Mouse (Mus musculus): ENCODE data around the gene Krtap5-2. TPM values are rescaled to one million over a fixed set of nuclear protein-coding genes. Genes with fewer than 3 reads are reported as not detected.
"Not testable (repeated sequence)": the region's sequence is repeated elsewhere in the genome, so short reads cannot be mapped to it uniquely, and the experiment has no call there.

Krtap5-2 gene
- not detected for total RNA-seq (2021)
- long read RNA-seq, experiment 1 = 0 reads
- long read RNA-seq, experiment 2 = 0 reads

DNA sequence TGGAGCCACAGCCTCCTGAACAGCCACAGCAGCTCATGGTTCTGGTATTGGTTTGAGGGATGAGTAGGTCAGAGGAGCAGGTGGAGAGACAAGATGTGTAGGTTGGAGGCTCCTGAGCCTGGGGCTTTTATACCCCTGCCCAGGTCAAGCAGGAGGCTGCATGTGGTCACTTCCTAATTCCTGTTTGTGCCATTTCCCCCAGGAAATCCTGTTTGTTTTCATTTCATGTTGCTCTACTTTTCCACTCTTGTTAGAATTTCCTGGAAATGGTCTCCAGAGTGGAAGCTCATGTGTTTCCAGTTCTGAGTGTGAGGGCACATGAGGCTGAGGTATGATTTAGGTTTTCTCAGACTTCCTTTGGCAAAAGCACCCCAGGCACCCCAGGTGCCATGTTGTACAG, at the start of gene Krtap5-2:
Gene Krtap5-2, minus strand, starts transcription at position 101 of the 400 bp plus-strand sequence.
- DNase-seq (ENCODE audit: low spot score in 2 of 2) = not testable (repeated sequence)

DNA sequence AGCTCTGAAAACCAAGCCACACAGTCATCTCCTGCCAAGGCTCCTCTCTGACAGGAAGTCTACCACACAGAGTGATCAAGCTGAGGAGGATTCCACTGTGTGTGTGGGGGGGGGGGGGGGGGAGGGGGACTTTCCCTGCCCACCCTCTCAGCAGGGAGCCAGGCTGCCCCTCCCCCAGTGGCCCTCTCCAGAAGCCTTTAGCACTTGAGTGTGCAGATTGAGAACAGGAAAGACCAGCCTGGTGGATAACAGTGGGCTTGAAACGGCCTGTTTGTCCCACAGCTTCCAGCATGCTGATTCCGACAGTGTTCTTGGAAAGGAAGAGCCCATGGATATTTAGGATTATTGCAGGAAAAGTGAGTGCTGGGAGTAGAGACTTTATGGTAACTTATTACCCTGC, 48.7 kb upstream of the Krtap5-2 start:
- DNase-seq (ENCODE audit: low spot score in 2 of 2) = no peak

- DNase-seq (ENCODE audit: low spot score in 2 of 2) = not testable (repeated sequence)
Measured at GRCm38 (mm10) chr7:142212136-142212535, 36.3 kb upstream of the Krtap5-2 start.

- no peak for DNase-seq (ENCODE audit: low spot score in 2 of 2)
Measured at GRCm38 (mm10) chr7:142211559-142211958, 35.8 kb upstream of the Krtap5-2 start, which contains the start of gene Gm7579. TSS of gene Gm7579 (plus strand) at chr7:142211859.

- not testable (repeated sequence) for DNase-seq (ENCODE audit: low spot score in 2 of 2)
Measured at GRCm38 (mm10) chr7:142206891-142207290, 31.1 kb upstream of the Krtap5-2 start.

GRCm38 (mm10) chr7:142205488-142205887, 29.7 kb upstream of the Krtap5-2 start:
- no peak for DNase-seq (ENCODE audit: low spot score in 2 of 2)

DNA sequence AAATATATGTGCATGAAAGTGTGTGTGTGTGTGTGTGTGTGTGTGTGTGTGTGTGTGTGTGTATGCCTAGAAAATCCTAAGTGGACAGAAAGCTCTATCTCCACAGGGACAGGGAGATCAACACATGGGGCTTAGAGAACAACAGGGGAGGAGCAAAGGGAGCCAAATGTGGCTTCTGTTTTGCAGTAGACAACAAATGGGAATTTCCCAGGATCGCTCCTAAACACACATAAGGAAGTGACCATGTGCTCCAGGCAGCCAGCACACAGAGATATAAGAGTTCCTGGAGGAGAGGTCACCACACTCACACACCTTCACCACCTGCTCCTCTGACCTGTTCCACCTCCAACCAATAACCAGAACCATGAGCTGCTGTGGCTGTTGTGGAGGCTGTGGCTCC, 25.3 kb upstream of the Krtap5-2 start, which contains the start of gene Krtap5-3:
Gene Krtap5-3, plus strand, starts transcription at position 301 of the 400 bp plus-strand sequence.
- no peak for DNase-seq (ENCODE audit: low spot score in 2 of 2)

DNA sequence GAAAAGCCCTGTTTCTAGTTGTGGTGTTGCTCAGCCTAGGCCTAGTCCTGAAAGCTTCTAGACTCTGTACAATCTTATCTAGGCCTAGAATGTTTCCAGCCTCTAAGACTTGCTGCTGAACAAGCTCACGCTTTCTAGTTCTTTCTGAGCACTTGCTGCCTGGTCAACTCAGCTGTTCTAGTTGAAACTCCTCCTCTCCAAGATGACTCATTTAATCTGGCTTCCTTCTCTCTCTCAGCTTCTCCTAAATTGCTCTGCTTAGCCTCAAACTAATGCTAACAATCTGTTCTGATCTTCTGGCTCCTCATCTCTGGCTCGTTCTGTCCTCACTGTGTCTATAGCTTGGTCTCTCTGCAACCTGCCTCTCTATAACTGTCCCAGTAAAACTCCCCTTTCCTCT, 22.9 kb upstream of the Krtap5-2 start:
- DNase-seq (ENCODE audit: low spot score in 2 of 2) = peak in 1 of 2 experiments; percentile 15

- no peak for DNase-seq (ENCODE audit: low spot score in 2 of 2)
Measured at GRCm38 (mm10) chr7:142190289-142190688, 14.5 kb upstream of the Krtap5-2 start, which contains the start of gene Gm10153. TSS of gene Gm10153 (minus strand) at chr7:142190389.

DNA sequence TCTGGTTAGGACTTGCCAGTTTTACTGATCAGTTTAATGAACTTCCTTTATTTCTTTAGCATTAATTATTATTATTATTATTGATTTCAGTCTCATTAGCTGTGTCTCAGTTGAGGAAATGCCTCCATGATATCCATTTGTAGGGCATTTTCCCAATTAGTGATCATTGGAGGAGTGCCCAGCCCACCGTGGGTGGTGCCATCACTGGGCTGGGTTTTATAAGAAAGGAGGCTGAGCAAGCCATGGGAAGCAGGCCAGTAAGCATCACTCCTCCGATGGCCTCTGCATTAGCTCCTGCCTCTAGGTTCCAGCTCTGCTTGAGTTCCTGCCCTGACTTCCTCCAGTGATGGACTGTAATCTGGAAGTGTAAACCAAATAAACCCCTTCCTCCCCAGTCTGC, 12.4 kb upstream of the Krtap5-2 start:
- DNase-seq (ENCODE audit: low spot score in 2 of 2) = no peak

DNA sequence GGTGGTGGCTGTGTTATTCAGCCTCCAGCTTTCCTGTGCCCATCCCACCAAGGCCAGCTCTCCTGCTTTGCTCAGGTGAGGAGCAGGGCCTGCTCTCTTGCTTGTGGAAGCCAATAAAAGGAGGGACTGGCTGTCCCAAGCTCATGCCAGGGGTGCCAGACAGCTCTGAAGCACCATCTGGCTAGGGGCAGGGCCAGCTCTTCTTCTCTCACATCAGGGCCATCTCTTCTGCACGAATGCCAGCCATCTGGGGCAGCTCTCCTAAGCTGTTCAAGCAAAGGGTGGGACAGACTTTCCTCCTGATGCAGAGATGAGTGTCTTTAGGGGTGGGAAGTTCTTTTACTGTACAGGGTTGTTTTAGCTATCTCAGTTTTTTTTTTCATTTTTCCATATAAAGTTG, 5.2 kb upstream of the Krtap5-2 start:
- DNase-seq (ENCODE audit: low spot score in 2 of 2) = no peak

DNA sequence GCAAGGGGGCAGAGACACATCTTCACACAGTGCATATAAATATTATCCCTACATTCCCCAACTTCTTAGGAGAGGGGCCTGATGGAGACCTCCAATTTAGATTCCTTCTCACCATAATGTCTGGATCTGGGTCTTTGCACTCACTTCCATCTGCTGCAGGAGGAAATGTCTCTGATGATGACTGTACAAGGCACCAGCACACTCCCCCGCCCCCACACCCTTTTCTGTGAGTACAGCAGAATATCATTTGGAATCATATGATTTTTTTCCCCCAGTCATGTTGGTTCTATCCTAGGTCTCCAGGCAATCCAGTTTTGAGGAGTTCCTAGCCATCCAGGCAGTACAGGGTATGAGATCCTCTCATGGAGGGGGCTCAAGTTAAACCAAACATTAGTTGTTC, 2.9 kb upstream of the Krtap5-2 start:
- DNase-seq (ENCODE audit: low spot score in 2 of 2) = no peak

DNA sequence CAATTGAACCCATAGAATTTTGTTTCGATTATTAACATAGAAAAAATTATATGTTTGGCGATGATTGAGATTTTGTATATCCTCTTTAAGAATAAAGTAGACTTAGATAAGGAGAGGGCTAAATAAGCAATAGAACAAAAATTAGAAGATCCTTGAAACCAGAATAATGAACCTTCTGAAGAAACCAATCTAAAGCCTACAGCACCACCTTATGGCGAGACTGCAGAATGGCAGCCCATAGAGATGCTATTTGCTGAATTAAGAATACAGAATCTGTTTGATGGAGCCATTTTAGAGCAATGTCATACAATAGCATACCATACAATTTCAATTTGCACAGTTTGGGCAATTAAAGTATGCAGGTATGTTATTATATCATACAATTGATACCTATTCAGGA, 6.0 kb downstream of the Krtap5-2 start:
- DNase-seq (ENCODE audit: low spot score in 2 of 2) = peak in 1 of 2 experiments; percentile 16

DNA sequence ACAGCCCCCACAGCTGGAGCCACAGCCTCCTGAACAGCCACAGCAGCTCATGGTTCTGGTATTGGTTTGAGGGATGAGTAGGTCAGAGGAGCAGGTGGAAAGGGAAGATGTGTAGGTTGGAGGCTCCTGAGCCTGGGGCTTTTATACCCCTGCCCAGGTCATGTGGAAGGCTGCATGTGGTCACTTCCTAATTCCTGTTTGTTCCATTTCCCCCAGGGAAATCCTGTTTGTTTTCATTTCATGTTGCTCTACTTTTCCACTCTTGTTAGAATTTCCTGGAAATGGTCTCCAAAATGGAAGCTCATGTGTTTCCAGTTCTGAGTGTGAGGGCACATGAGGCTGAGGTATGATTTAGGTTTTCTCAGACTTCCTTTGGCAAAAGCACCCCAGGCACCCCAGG, 10.2 kb downstream of the Krtap5-2 start, which contains the start of gene Gm4553:
Gene Gm4553, minus strand, starts transcription at position 101 of the 400 bp plus-strand sequence.
- not testable (repeated sequence) for DNase-seq (ENCODE audit: low spot score in 2 of 2)

DNA sequence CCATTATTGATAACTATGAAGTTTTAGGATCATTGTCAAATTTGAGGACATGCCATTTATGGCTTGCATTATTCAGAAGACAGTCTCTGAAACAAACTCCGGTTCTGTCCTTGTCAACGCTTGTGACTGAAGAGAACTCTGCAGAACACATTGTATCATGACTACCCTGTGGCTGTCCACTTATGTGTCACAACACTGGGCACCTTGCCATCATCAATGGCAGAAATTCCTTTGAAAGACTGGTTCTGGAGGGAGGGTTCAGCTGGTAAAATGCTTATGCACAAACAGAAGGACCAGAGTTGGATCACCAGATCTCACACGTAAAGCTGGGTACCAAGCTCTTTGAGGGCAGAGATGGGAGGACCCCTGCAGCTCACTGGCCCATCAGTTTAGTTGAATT, 16.4 kb downstream of the Krtap5-2 start:
- DNase-seq (ENCODE audit: low spot score in 2 of 2) = no peak

GRCm38 (mm10) chr7:142157013-142157412, 18.8 kb downstream of the Krtap5-2 start, which contains the start of gene Gm29735:
TSS of gene Gm29735 (minus strand) at chr7:142157113.
- not testable (repeated sequence) for DNase-seq (ENCODE audit: low spot score in 2 of 2)

- no peak for DNase-seq (ENCODE audit: low spot score in 2 of 2)
Measured at GRCm38 (mm10) chr7:142155308-142155707, 20.5 kb downstream of the Krtap5-2 start.

DNA sequence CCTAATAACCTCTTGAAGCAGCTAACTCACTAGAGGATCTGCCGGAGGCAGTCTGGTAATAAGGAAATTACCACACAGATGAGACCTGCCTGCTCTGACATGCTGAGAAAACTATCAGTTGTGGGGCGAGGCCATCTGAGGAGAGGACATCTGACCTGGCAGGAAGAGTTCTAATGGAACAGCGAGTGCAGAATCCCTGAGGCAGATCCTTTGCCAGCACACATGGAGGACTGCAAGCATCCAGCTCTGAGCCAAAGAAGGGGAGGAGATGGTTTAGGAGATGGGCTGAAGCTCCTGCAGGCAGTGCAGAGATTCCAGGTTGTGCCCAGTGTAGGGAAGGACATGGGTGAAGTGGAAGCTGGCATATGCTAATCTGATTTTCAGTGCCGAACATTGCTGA, 23.6 kb downstream of the Krtap5-2 start:
- no peak for DNase-seq (ENCODE audit: low spot score in 2 of 2)

DNA sequence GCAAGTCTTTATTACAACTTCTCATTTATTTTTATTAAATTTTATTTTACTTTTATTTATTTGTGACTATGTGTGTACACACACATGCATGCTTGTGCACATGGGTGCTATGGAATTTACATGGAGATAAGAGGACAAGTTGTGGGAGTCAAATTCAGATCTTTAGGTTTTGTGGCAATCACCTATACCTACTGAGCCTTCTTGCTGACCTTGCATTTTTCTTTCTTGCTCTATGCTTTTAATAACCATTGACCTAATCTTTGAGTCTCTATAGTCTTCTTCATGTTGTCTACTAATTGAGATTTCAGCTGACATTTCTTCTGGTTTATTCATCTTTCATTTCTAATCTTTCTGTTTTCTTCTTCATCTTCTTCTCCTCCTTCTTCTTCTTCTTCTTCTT, 27.2 kb downstream of the Krtap5-2 start:
- DNase-seq (ENCODE audit: low spot score in 2 of 2) = no peak

DNA sequence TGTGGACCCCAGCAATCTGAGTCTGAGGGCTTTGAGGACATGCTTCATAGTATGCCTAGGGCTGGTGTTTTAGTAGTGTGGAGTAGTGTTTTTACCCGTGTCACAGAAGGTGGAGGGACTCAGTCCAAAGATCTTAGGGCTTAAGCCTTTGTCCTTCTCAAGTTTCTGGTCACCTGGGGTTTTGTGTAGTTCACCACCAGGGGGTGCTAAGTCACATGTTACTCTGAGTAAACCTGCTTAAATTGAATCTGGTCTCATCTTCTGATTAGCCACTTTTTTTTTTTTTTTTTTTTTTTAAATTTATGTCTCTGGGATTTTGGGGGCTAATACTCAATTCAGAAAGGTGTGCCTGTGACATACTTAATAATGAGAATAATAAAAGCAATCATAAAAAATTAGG, 29.8 kb downstream of the Krtap5-2 start:
- peak; percentile 10 to 31 for DNase-seq (ENCODE audit: low spot score in 2 of 2)

- no peak for DNase-seq (ENCODE audit: low spot score in 2 of 2)
Measured at GRCm38 (mm10) chr7:142145413-142145940, 30.3 kb downstream of the Krtap5-2 start.

- no peak for DNase-seq (ENCODE audit: low spot score in 2 of 2)
Measured at GRCm38 (mm10) chr7:142144507-142144906, 31.3 kb downstream of the Krtap5-2 start, which contains the start of gene Gm45337. TSS of gene Gm45337 (minus strand) at chr7:142144607.

DNA sequence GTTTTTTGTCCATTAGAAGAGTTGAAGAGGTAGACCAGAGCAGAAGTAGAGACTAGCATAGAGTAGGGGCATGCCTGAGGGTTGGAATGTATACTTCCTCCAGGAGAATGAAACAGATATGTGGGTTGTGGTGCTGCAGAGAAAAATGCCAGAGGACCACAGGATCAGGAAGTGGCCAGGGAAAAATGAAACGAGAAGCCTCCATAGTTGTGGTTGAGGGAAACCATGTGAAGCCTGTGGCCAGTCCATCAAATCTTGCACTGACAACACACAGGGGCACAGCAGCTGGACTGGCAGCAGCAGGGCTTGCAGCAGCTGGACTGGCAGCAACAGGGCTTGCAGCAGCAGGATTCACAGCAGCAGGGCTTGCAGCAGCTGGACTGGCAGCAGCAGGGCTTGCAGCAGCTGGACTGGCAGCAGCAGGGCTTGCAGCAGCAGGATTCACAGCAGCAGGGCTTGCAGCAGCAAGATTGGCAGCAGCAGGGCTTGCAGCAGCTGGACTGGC, 32.2 kb downstream of the Krtap5-2 start:
- not testable (repeated sequence) for DNase-seq (ENCODE audit: low spot score in 2 of 2)

All from layer of hippocampus, postnatal 14 days (tissue).